Mouse (Mus musculus) myocyte (in vitro differentiated cells): ENCODE measurements at regions not wholly inside any gene's neighbourhood (a gene's known extent, or its start where the extent isn't known, plus 50 kb on each side); places are given as distances from the start of the nearest gene placed in this dataset.

Experiments
- H3K27me3 ChIP-seq: one replicate; pipeline ENCODE4 v1.6.1; 2011; ENCODE audit not compliant: control insufficient read depth, insufficient read depth, insufficient read length
- H3K36me3 ChIP-seq: one replicate; pipeline ENCODE4 v1.6.1; 2011; ENCODE audit not compliant: control insufficient read depth, insufficient read depth
- H3K4me2 ChIP-seq: one replicate; pipeline ENCODE4 v1.6.1; 2011; ENCODE audit warnings: low read depth, control low read depth
- H3K4me3 ChIP-seq: one replicate; pipeline ENCODE4 v1.5.1; 2011; ENCODE audit warnings: mild to moderate bottlenecking, control low read depth, moderate library complexity
- H3K79me2 ChIP-seq: one replicate; pipeline ENCODE4 v1.6.1; 2011; ENCODE audit not compliant: control insufficient read depth, insufficient read depth
- H3ac ChIP-seq: one replicate; pipeline ENCODE4 v1.6.1; 2011; ENCODE audit not compliant: control insufficient read depth, insufficient read length
- CEBPB ChIP-seq: IDR thresholded peaks from 2 replicates; pipeline ENCODE4 v1.6.1; 2011; ENCODE audit warnings: mild to moderate bottlenecking, moderate library complexity; ENCODE audit not compliant: poor library complexity, insufficient read depth, severe bottlenecking
- E2F4 ChIP-seq: IDR thresholded peaks from one replicate; pipeline ENCODE4 v1.6.1; 2011; ENCODE audit warnings: mild to moderate bottlenecking, control low read depth, moderate library complexity; ENCODE audit not compliant: insufficient read depth
- MAX ChIP-seq: IDR thresholded peaks from one replicate; pipeline ENCODE4 v1.6.1; 2011; ENCODE audit warnings: low read depth, mild to moderate bottlenecking, control low read depth
- MYOD1 ChIP-seq, 3 experiments: IDR thresholded peaks; one replicate each; pipeline ENCODE4 v1.6.1; 2011; ENCODE audit warnings: control low read depth in 2 of 3, low read depth in 2 of 3, mild to moderate bottlenecking in 2 of 3, moderate library complexity in 1 of 3; ENCODE audit not compliant: insufficient read length in 2 of 3, control insufficient read depth in 1 of 3
- MYOG ChIP-seq, 3 experiments: IDR thresholded peaks; one replicate each; pipeline ENCODE4 v1.6.1; 2011; ENCODE audit warnings: control low read depth in 2 of 3, low read depth in 2 of 3, mild to moderate bottlenecking in 2 of 3; ENCODE audit not compliant: insufficient read length in 2 of 3, control insufficient read depth in 1 of 3, insufficient read depth in 1 of 3
- POLR2A ChIP-seq: IDR thresholded peaks from one replicate; pipeline ENCODE4 v1.6.1; 2011; ENCODE audit warnings: low read depth, mild to moderate bottlenecking, control low read depth, moderate library complexity; ENCODE audit not compliant: insufficient read length
- POLR2AphosphoS2 ChIP-seq: IDR thresholded peaks from one replicate; pipeline ENCODE4 v1.6.1; 2011; ENCODE audit warnings: low read depth, control low read depth; ENCODE audit not compliant: insufficient read length
- REST ChIP-seq: IDR thresholded peaks from one replicate; pipeline ENCODE4 v1.6.1; 2011; ENCODE audit warnings: mild to moderate bottlenecking, control low read depth, moderate library complexity; ENCODE audit not compliant: insufficient read depth, insufficient read length
- SRF ChIP-seq: IDR thresholded peaks from one replicate; pipeline ENCODE4 v1.6.1; 2011; ENCODE audit warnings: low read depth; ENCODE audit not compliant: control insufficient read depth, insufficient read length
- TCF12 ChIP-seq: IDR thresholded peaks from one replicate; pipeline ENCODE4 v1.6.1; 2011; ENCODE audit warnings: mild to moderate bottlenecking, control low read depth; ENCODE audit not compliant: poor library complexity, insufficient read depth, severe bottlenecking
- TCF3 ChIP-seq: IDR thresholded peaks from one replicate; pipeline ENCODE4 v1.6.1; 2011; ENCODE audit warnings: low read depth, control low read depth; ENCODE audit not compliant: insufficient read length
- USF1 ChIP-seq: IDR thresholded peaks from one replicate; pipeline ENCODE4 v1.6.1; 2011; ENCODE audit warnings: low read depth, mild to moderate bottlenecking, control low read depth, moderate library complexity

DNA sequence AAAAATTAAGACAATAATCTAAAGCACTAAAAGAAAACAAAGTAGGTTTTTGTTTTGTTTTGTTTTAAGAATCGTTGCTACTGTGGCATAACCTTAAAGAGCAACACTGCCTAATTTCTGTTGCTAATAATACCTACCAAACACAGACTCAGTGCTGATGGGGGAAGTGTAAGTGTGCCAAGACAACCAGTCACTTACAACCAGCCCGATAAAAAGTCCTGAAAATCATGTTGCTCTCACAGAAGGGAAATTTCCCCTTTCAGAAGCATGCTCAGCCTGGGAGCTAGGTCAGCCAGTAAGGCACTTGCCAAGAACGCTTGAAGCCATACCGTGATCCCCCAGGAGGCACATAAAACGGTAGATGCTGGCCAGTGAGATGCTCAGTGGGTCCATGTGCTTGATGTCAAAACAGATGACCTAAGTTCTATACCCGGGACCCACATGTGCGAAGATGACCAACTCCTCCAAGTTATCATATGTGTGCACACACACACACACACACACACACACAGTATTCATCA lies 324.4 kb upstream of the Noct start:
- Histone ChIP-seq H3K4me2 (no peak overlapping the region), H3K36me3 (no peaks in the 10 kb centered on the region), H3K79me2 (no peaks in the 10 kb centered on the region), H3ac (no peak overlapping the region), H3K4me3 (no peak overlapping the region), H3K27me3 (no peaks in the 10 kb centered on the region)
- no peak for TF ChIP-seq MYOD1 (IDR thresholded peaks at IDR 0.05; ENCODE audit: control insufficient read depth in 1 of 3, insufficient read length in 2 of 3, low read depth in 2 of 3)
- no peak for TF ChIP-seq POLR2A
- no peak for TF ChIP-seq TCF3
- TF ChIP-seq USF1: no peak
- TF ChIP-seq POLR2AphosphoS2: no peak
- no peak for TF ChIP-seq SRF
- TF ChIP-seq MAX: no peak
- no peak for TF ChIP-seq CEBPB
- no peak for TF ChIP-seq REST
- no peak for TF ChIP-seq MYOG (IDR thresholded peaks at IDR 0.05; ENCODE audit: control insufficient read depth in 1 of 3, insufficient read depth in 1 of 3, insufficient read length in 2 of 3, low read depth in 2 of 3)
- no peak for TF ChIP-seq E2F4
- no peak for TF ChIP-seq TCF12

DNA sequence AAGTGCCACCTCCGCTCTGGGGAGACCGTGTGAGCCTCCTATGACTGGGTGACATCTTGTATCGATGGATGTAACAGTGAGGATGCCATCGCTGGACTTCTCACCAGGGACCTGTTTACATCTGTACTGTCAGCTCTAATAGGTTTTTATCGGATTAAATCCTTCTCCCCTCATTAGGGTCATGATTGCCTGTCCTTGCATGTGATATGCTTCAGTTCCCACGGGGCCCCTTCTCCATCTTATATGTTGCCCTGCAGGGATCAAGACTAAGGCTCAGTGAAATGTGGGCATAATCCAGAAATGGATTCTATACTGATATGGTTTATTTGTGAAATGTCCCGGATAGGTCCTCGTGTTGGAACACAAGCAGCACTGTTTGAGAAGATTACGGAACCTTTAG lies 323.7 kb upstream of the Noct start:
- Histone ChIP-seq H3K36me3 (no peaks in the 10 kb centered on the region), H3K4me3 (no peak overlapping the region), H3K79me2 (no peaks in the 10 kb centered on the region), H3ac (no peak overlapping the region), H3K27me3 (no peaks in the 10 kb centered on the region), H3K4me2 (no peak overlapping the region)
- TF ChIP-seq SRF (no peak), E2F4 (no peak)

DNA sequence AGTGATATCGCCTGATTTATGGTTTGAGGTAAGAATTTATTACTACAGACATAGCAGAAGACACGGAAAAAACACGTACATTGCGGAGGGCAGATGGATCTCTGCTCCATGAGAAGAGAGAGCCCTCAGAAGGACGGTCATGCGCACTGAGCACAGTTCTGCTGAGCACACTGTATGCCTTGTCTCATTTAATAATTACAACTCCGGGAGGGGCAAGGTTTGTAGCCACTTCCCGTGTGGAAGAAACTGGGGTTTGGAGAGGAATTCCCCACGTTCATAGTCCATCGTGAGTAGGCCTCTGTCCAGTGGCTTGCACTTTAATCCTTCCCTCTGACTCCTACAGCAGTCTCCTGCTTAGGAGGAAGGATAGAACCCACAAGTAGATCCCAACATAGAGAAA lies 322.9 kb upstream of the Noct start:
- TF ChIP-seq TCF12: no peak
- TF ChIP-seq MAX: no peak
- no peak for TF ChIP-seq MYOD1 (IDR thresholded peaks at IDR 0.05; ENCODE audit: control insufficient read depth in 1 of 3, insufficient read length in 2 of 3, low read depth in 2 of 3)
- no peak for TF ChIP-seq REST
- TF ChIP-seq CEBPB: no peak
- no peak for TF ChIP-seq MYOG (IDR thresholded peaks at IDR 0.05; ENCODE audit: control insufficient read depth in 1 of 3, insufficient read depth in 1 of 3, insufficient read length in 2 of 3, low read depth in 2 of 3)
- TF ChIP-seq POLR2A: no peak
- TF ChIP-seq POLR2AphosphoS2: no peak
- no peak for TF ChIP-seq USF1
- no peak for TF ChIP-seq SRF
- TF ChIP-seq TCF3: no peak
- no peak for TF ChIP-seq E2F4
- no peak overlapping the region for H3ac ChIP-seq
- H3K4me3 ChIP-seq: no peak overlapping the region
- no peak overlapping the region for H3K4me2 ChIP-seq
- no peaks in the 10 kb centered on the region for H3K79me2 ChIP-seq
- H3K36me3 ChIP-seq: no peaks in the 10 kb centered on the region
- no peaks in the 10 kb centered on the region for H3K27me3 ChIP-seq

DNA sequence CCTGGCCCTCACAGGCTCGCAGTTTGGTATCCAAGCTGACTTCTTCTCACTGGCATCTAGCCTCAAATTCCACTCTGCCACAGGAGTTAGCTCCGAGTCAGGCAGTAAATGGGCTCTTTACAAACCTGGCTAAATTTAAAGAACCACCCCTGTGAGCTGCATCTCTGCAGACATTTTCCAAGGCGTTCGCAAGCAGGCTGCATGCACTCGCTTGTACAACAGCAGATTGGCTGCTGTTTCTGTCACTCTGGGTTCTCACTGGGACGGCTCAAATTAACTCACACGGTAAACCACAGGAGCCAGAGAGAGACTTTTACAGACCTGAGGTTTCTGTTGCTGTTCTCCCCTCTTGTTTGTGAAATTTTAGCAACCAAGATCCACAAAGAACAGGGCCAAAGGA lies 321.3 kb upstream of the Noct start:
- Histone ChIP-seq H3K4me3 (no peak overlapping the region), H3K4me2 (no peak overlapping the region), H3ac (no peak overlapping the region), H3K27me3 (no peaks in the 10 kb centered on the region), H3K79me2 (no peaks in the 10 kb centered on the region), H3K36me3 (no peaks in the 10 kb centered on the region)
- TF ChIP-seq MYOG (IDR thresholded peaks at IDR 0.05; ENCODE audit: control insufficient read depth in 1 of 3, insufficient read depth in 1 of 3, insufficient read length in 2 of 3, low read depth in 2 of 3) (no peak), CEBPB (no peak), TCF12 (no peak), POLR2A (no peak), POLR2AphosphoS2 (no peak), MAX (no peak), MYOD1 (IDR thresholded peaks at IDR 0.05; ENCODE audit: control insufficient read depth in 1 of 3, insufficient read length in 2 of 3, low read depth in 2 of 3) (no peak), REST (no peak), E2F4 (no peak), SRF (no peak), USF1 (no peak), TCF3 (no peak)

DNA sequence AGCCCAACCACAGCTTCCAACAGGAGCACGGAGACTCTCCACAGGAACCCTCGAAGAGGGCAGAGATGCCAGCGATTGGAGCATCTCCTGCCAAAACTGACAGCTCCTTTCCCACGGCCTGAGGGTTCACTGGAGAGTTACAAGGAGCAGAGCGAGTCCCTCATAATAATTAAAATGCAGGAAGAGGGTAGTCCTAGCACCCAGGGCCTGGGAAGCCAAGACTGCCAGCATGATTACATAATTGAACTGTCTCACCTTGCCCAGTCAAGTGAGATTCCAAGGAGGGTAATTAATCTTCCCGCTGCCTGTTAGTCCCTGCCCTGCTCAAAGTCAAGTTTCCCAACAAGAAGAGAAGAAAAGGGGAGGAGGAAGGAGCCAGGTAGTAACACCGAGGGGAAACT lies 319.5 kb upstream of the Noct start:
- Histone ChIP-seq H3K27me3 (no peaks in the 10 kb centered on the region), H3K79me2 (no peaks in the 10 kb centered on the region), H3K4me3 (no peak overlapping the region), H3K36me3 (no peaks in the 10 kb centered on the region), H3ac (no peak overlapping the region), H3K4me2 (no peak overlapping the region)
- TF ChIP-seq MYOD1 (IDR thresholded peaks at IDR 0.05; ENCODE audit: control insufficient read depth in 1 of 3, insufficient read length in 2 of 3, low read depth in 2 of 3) (no peak), SRF (no peak), USF1 (no peak), POLR2AphosphoS2 (no peak), REST (no peak), TCF12 (no peak), MAX (no peak), CEBPB (no peak), POLR2A (no peak), TCF3 (no peak), E2F4 (no peak), MYOG (IDR thresholded peaks at IDR 0.05; ENCODE audit: control insufficient read depth in 1 of 3, insufficient read depth in 1 of 3, insufficient read length in 2 of 3, low read depth in 2 of 3) (no peak)
